Mouse (Mus musculus): ENCODE measurements at regions not wholly inside any gene's neighbourhood (a gene's known extent, or its start where the extent isn't known, plus 50 kb on each side); places are given as distances from the start of the nearest gene placed in this dataset. TPM values are rescaled to one million over a fixed set of nuclear protein-coding genes. Genes with fewer than 3 reads are reported as not detected.

DNA sequence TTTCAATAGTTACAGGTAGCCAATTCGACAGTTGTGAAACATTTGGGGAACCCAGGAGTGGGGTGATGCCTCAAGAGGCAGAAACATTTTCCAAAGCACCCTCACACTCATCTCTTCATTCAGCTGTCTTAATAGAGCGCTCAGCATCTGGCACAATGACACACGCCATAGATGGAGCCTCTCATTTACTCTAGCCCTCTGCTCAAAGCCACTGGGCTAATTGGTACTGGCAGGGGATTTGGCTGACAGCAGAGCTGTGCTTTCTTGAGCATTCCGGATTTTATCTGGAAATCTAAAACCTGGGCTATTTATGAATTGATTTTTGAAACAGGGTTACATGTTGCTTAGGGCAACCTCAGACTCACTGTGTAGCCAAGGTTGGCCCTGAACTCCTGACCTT is 61.4 kb upstream of the Tnp1 start:
- no peak overlapping the region for H3K27ac ChIP-seq
- no peaks in the 10 kb centered on the region for H3K9me3 ChIP-seq
- no peaks in the 10 kb centered on the region for H3K4me1 ChIP-seq
- no peaks in the 10 kb centered on the region for H3K36me3 ChIP-seq (replicated peaks)
- WGBS: 75% methylated on average over 4 of the region's 4 CpGs
- H3K27me3 ChIP-seq (replicated peaks): no peaks in the 10 kb centered on the region
- H3K9ac ChIP-seq: no peak overlapping the region
- H3K4me3 ChIP-seq: no peak overlapping the region
- no peak for ATAC-seq (replicated peaks)
- H3K4me2 ChIP-seq: no peak overlapping the region

GRCm38 (mm10) chr1:73075699-73076373 is 60.1 kb upstream of the Tnp1 start:
- no peak overlapping the region for H3K4me3 ChIP-seq
- WGBS: 88% methylated on average over 6 of the region's 6 CpGs
- no peaks in the 10 kb centered on the region for H3K27me3 ChIP-seq (replicated peaks)
- no peak overlapping the region for H3K27ac ChIP-seq
- no peak overlapping the region for H3K4me2 ChIP-seq
- no peaks in the 10 kb centered on the region for H3K36me3 ChIP-seq (replicated peaks)
- no peaks in the 10 kb centered on the region for H3K9me3 ChIP-seq
- H3K9ac ChIP-seq: no peak overlapping the region
- no peaks in the 10 kb centered on the region for H3K4me1 ChIP-seq
- ATAC-seq (replicated peaks): no peak

GRCm38 (mm10) chr1:73075159-73075558 is 59.5 kb upstream of the Tnp1 start:
- no peaks in the 10 kb centered on the region for H3K9me3 ChIP-seq
- H3K27ac ChIP-seq: no peak overlapping the region
- H3K4me3 ChIP-seq: no peak overlapping the region
- H3K4me2 ChIP-seq: no peak overlapping the region
- H3K36me3 ChIP-seq (replicated peaks): no peaks in the 10 kb centered on the region
- H3K4me1 ChIP-seq: no peaks in the 10 kb centered on the region
- H3K9ac ChIP-seq: no peak overlapping the region
- 84% methylated on average over 2 of the region's 2 CpGs for WGBS
- ATAC-seq (replicated peaks): no peak
- H3K27me3 ChIP-seq (replicated peaks): no peaks in the 10 kb centered on the region

- ATAC-seq (replicated peaks): no peak
- Histone ChIP-seq H3K9me3 (no peaks in the 10 kb centered on the region), H3K36me3 (replicated peaks) (no peaks in the 10 kb centered on the region), H3K27ac (no peak overlapping the region), H3K4me3 (no peak overlapping the region), H3K9ac (no peak overlapping the region), H3K27me3 (replicated peaks) (no peaks in the 10 kb centered on the region), H3K4me2 (no peak overlapping the region), H3K4me1 (no peaks in the 10 kb centered on the region)
- 91% methylated on average over 3 of the region's 3 CpGs for WGBS
Observed at GRCm38 (mm10) chr1:73074525-73074924, 58.8 kb upstream of the Tnp1 start.

GRCm38 (mm10) chr1:73072237-73072904 is 56.7 kb upstream of the Tnp1 start:
- Histone ChIP-seq H3K27ac (no peak overlapping the region), H3K4me3 (no peak overlapping the region), H3K9ac (no peak overlapping the region), H3K9me3 (no peaks in the 10 kb centered on the region), H3K4me2 (no peak overlapping the region), H3K27me3 (replicated peaks) (no peaks in the 10 kb centered on the region), H3K4me1 (no peaks in the 10 kb centered on the region), H3K36me3 (replicated peaks) (no peaks in the 10 kb centered on the region)
- no peak for ATAC-seq (replicated peaks)
- 84% methylated on average over 5 of the region's 5 CpGs for WGBS

GRCm38 (mm10) chr1:73070126-73070525 is 54.4 kb upstream of the Tnp1 start:
- no peak for ATAC-seq (replicated peaks)
- no peak overlapping the region for H3K9ac ChIP-seq
- H3K4me3 ChIP-seq: no peak overlapping the region
- no peaks in the 10 kb centered on the region for H3K36me3 ChIP-seq (replicated peaks)
- H3K27me3 ChIP-seq (replicated peaks): no peaks in the 10 kb centered on the region
- no peaks in the 10 kb centered on the region for H3K4me1 ChIP-seq
- H3K4me2 ChIP-seq: no peak overlapping the region
- no peaks in the 10 kb centered on the region for H3K9me3 ChIP-seq
- no peak overlapping the region for H3K27ac ChIP-seq
- WGBS: 67% methylated on average over 2 of the region's 2 CpGs

Small RNA genes lying in the stretch of these regions (microRNA-seq; reads per million reads assigned to microRNA genes)
- gene Mir6351: not detected
